Mouse (Mus musculus): Measurements from ENCODE around the gene Krt36.

The Krt36 gene
- long read RNA-seq, experiment 1, result 0 reads
- long read RNA-seq, experiment 2, result 0 reads

GRCm38 (mm10) chr11:100105576-100106122, at the start of gene Krt36:
Gene Krt36 (minus strand): TSS chr11:100105626.
- intact Hi-C loops (cut with DNase I), result no loop called here

GRCm38 (mm10) chr11:100148615-100149330, 43.3 kb upstream of the Krt36 start, which contains the start of gene Krt19:
Gene Krt19 (minus strand): TSS chr11:100148665.
- intact Hi-C loops (cut with DNase I), result no loop called here

- intact Hi-C loops (cut with DNase I), result no loop called here
These were observed 42.3 kb upstream of the Krt36 start for GRCm38 (mm10) chr11:100147566-100148353.

GRCm38 (mm10) chr11:100145858-100146560, 40.6 kb upstream of the Krt36 start:
- intact Hi-C loops (cut with DNase I), result no loop called here

GRCm38 (mm10) chr11:100145104-100145503, 39.7 kb upstream of the Krt36 start:
- intact Hi-C loops (cut with DNase I), result no loop called here

GRCm38 (mm10) chr11:100140966-100141365, 35.5 kb upstream of the Krt36 start:
- intact Hi-C loops (cut with DNase I), result no loop called here

GRCm38 (mm10) chr11:100139391-100139790, 34.0 kb upstream of the Krt36 start:
- intact Hi-C loops (cut with DNase I), result no loop called here

- intact Hi-C loops (cut with DNase I), result no loop called here
These were observed 33.4 kb upstream of the Krt36 start for GRCm38 (mm10) chr11:100138809-100139208.

GRCm38 (mm10) chr11:100137693-100138092, 32.3 kb upstream of the Krt36 start:
- intact Hi-C loops (cut with DNase I), result no loop called here

GRCm38 (mm10) chr11:100136559-100136958, 31.1 kb upstream of the Krt36 start:
- intact Hi-C loops (cut with DNase I), result no loop called here

- intact Hi-C loops (cut with DNase I), result no loop called here
These were observed 30.3 kb upstream of the Krt36 start, which contains the start of gene Krt15 for GRCm38 (mm10) chr11:100135731-100136130. Gene Krt15 (minus strand): TSS chr11:100135928.

GRCm38 (mm10) chr11:100124901-100125300, 19.5 kb upstream of the Krt36 start:
- intact Hi-C loops (cut with DNase I), result no loop called here

GRCm38 (mm10) chr11:100121466-100121865, 16.0 kb upstream of the Krt36 start, which contains the start of gene Krt13:
Gene Krt13 (minus strand): TSS chr11:100121566.
- intact Hi-C loops (cut with DNase I), result no loop called here

- intact Hi-C loops (cut with DNase I), result no loop called here
These were observed 14.9 kb upstream of the Krt36 start for GRCm38 (mm10) chr11:100120331-100120730.

GRCm38 (mm10) chr11:100113742-100114029, 8.3 kb upstream of the Krt36 start:
- intact Hi-C loops (cut with DNase I), result no loop called here

- intact Hi-C loops (cut with DNase I), result no loop called here
These were observed 7.7 kb upstream of the Krt36 start for GRCm38 (mm10) chr11:100112935-100113741.

GRCm38 (mm10) chr11:100102693-100103429, 2.6 kb downstream of the Krt36 start:
- intact Hi-C loops (cut with DNase I), result no loop called here

GRCm38 (mm10) chr11:100100391-100100790, 5.0 kb downstream of the Krt36 start:
- intact Hi-C loops (cut with DNase I), result no loop called here

GRCm38 (mm10) chr11:100097819-100098218, 7.6 kb downstream of the Krt36 start:
- intact Hi-C loops (cut with DNase I), result no loop called here

- intact Hi-C loops (cut with DNase I), result no loop called here
These were observed 9.3 kb downstream of the Krt36 start, which contains the start of gene Krt35 for GRCm38 (mm10) chr11:100096141-100096540. Gene Krt35 (minus strand): TSS chr11:100096241.

Measured in adrenal gland (tissue).